Mouse (Mus musculus): ENCODE data around the gene Ccdc113. TPM values are rescaled to one million over a fixed set of nuclear protein-coding genes. Genes with fewer than 3 reads are reported as not detected.

Gene Ccdc113
- total and polyA plus RNA-seq, 3 experiments = not detected

- H3K27ac ChIP-seq (ENCODE audit: control insufficient read depth, low read depth, low read length) = no peak overlapping the region
- TF ChIP-seq GABPA (IDR thresholded peaks at IDR 0.05; ENCODE audit: low read depth, low read length) = no peak
- TF ChIP-seq RCOR1 (IDR thresholded peaks at IDR 0.05; ENCODE audit: low read depth, low read length) = 0 out of 2 replicates have a peak, but pooled peaks have one; percentile 24
- TF ChIP-seq MAFK (IDR thresholded peaks at IDR 0.05; ENCODE audit: borderline replicate concordance, low read depth, low read length) = no peak
- no peak for TF ChIP-seq HCFC1 (IDR thresholded peaks at IDR 0.05; ENCODE audit: low read depth, low read length)
- no peak for TF ChIP-seq MEF2A (IDR thresholded peaks at IDR 0.05; ENCODE audit: extremely low read depth, insufficient replicate concordance, low read depth, low read length, poor library complexity, severe bottlenecking)
- TF ChIP-seq MYC (IDR thresholded peaks at IDR 0.05; ENCODE audit: low read depth, low read length) = no peak
- TF ChIP-seq USF2 (IDR thresholded peaks at IDR 0.05; ENCODE audit: borderline replicate concordance in 1 of 2, insufficient read depth in 1 of 2, low read depth in 1 of 2, low read length in 2 of 2) = no peak
- TF ChIP-seq POLR2AphosphoS2 (IDR thresholded peaks at IDR 0.05; ENCODE audit: low read length) = no peak
- TF ChIP-seq CHD2 (IDR thresholded peaks at IDR 0.05; ENCODE audit: low read length) = no peak
- peak; percentile 19 for TF ChIP-seq RAD21 (IDR thresholded peaks at IDR 0.05; ENCODE audit: low read depth, low read length)
- TF ChIP-seq BHLHE40 (IDR thresholded peaks at IDR 0.05; ENCODE audit: borderline replicate concordance, low read depth, low read length) = no peak
- no peak for TF ChIP-seq JUND (IDR thresholded peaks at IDR 0.05; ENCODE audit: low read depth, low read length)
- no peak for TF ChIP-seq ZMIZ1 (IDR thresholded peaks at IDR 0.05; ENCODE audit: low read depth, low read length)
- no peak for TF ChIP-seq MAZ (IDR thresholded peaks at IDR 0.05; ENCODE audit: low read depth, low read length)
- no peak for TF ChIP-seq POLR2A (IDR thresholded peaks at IDR 0.05; ENCODE audit: control insufficient read depth in 1 of 2, insufficient read depth in 1 of 2, low read depth in 1 of 2, low read length in 2 of 2, poor library complexity in 1 of 2)
- TF ChIP-seq ZNF384 (IDR thresholded peaks at IDR 0.05; ENCODE audit: low read depth, low read length) = peak; percentile 68
- TF ChIP-seq NRF1 (IDR thresholded peaks at IDR 0.05; ENCODE audit: insufficient read depth, low read depth, low read length, poor library complexity, severe bottlenecking) = no peak
- no peak for TF ChIP-seq TBP (IDR thresholded peaks at IDR 0.05; ENCODE audit: low read depth, low read length)
- TF ChIP-seq ELF1 (IDR thresholded peaks at IDR 0.05; ENCODE audit: low read depth, low read length) = no peak
- TF ChIP-seq POLR2AphosphoS5 (IDR thresholded peaks at IDR 0.05; ENCODE audit: borderline replicate concordance, low read depth, low read length) = no peak
- no peak for TF ChIP-seq SIN3A (IDR thresholded peaks at IDR 0.05; ENCODE audit: low read length)
- no peak for TF ChIP-seq KAT2A (conservative IDR thresholded peaks at IDR 0.05; ENCODE audit: low read depth, low read length)
- peak; percentile 56; the same call in 1 of the 2 replicates for TF ChIP-seq TCF12 (IDR thresholded peaks at IDR 0.05; ENCODE audit: low read depth, low read length)
- TF ChIP-seq CHD1 (IDR thresholded peaks at IDR 0.05; ENCODE audit: low read depth, low read length) = no peak
- TF ChIP-seq UBTF (IDR thresholded peaks at IDR 0.05; ENCODE audit: borderline replicate concordance, insufficient read depth, low read depth, low read length) = no peak
- TF ChIP-seq CTCF (IDR thresholded peaks at IDR 0.05 in 2 of 3, conservative IDR thresholded peaks at IDR 0.05 in 1 of 3; ENCODE audit: control insufficient read depth in 1 of 3, insufficient read depth in 1 of 3, low read depth in 2 of 3, low read length in 3 of 3, poor library complexity in 1 of 3, severe bottlenecking in 1 of 3) = peak in 2 of 3 experiments; percentile 8 to 17; a peak in 2 of 6 replicates
- 0 out of 2 replicates have a peak, but pooled peaks have one; percentile 28 for TF ChIP-seq ETS1 (IDR thresholded peaks at IDR 0.05; ENCODE audit: low read depth, low read length)
- TF ChIP-seq ZKSCAN1 (IDR thresholded peaks at IDR 0.05; ENCODE audit: low read depth, low read length) = no peak
- TF ChIP-seq E2F4 (IDR thresholded peaks at IDR 0.05; ENCODE audit: borderline replicate concordance, low read depth, low read length) = no peak
- no peak for TF ChIP-seq MAX (IDR thresholded peaks at IDR 0.05; ENCODE audit: low read length)
- TF ChIP-seq ZC3H11A (IDR thresholded peaks at IDR 0.05; ENCODE audit: low read depth, low read length) = no peak
- TF ChIP-seq MXI1 (IDR thresholded peaks at IDR 0.05; ENCODE audit: low read depth, low read length) = no peak
- no peak for TF ChIP-seq TAL1 (IDR thresholded peaks at IDR 0.05; ENCODE audit: low read length)
- TF ChIP-seq SMC3 (IDR thresholded peaks at IDR 0.05; ENCODE audit: low read depth, low read length) = no peak; the same call in 1 of the 2 replicates
- no peak for TF ChIP-seq MYB (IDR thresholded peaks at IDR 0.05; ENCODE audit: low read depth, low read length)
- TF ChIP-seq GATA1 (IDR thresholded peaks at IDR 0.05; ENCODE audit: low read depth, low read length) = peak; percentile 44; the same call in 1 of the 2 replicates
- no peak for TF ChIP-seq USF1 (IDR thresholded peaks at IDR 0.05; ENCODE audit: low read depth, low read length)
- TF ChIP-seq EP300 (IDR thresholded peaks at IDR 0.05; ENCODE audit: low read depth in 1 of 2, low read length in 2 of 2) = peak; percentile 59 to 60; a peak in 2 of 4 replicates
These were observed 32.3 kb downstream of the Ccdc113 start for GRCm38 (mm10) chr8:95566217-95566616.

More at GRCm38 (mm10) chr8:95566217-95566616, 32.3 kb downstream of the Ccdc113 start:
- Histone ChIP-seq H3K36me3 (ENCODE audit: control insufficient read depth in 1 of 2, insufficient read depth in 2 of 2, low read length in 2 of 2) (peaks cover 0 to 4% of the 10 kb centered on the region in 2 experiments; a peak in 2 of 4 replicates), H3K79me2 (ENCODE audit: control insufficient read depth, insufficient read depth, low read length, poor library complexity) (no peaks in the 10 kb centered on the region), H3K9me3 (replicated peaks; ENCODE audit: insufficient read depth, low read length) (no peaks in the 10 kb centered on the region), H3K4me3 (ENCODE audit: control insufficient read depth in 1 of 2, insufficient read depth in 1 of 2, low read depth in 2 of 2, low read length in 2 of 2) (no peak overlapping the region), H3K4me1 (ENCODE audit: control insufficient read depth in 1 of 2, insufficient read depth in 2 of 2, low read length in 2 of 2) (peaks cover 2 to 9% of the 10 kb centered on the region in 2 experiments), H3K27me3 (ENCODE audit: control insufficient read depth in 1 of 2, insufficient read depth in 2 of 2, low read length in 2 of 2) (peaks cover 1 to 5% of the 10 kb centered on the region in 2 experiments; a peak in 3 of 4 replicates), H3K9ac (ENCODE audit: control insufficient read depth, low read depth, low read length, poor library complexity, severe bottlenecking) (no peak overlapping the region)
- DNase-seq (ENCODE audit: low read depth, low spot score) = peak; percentile 52
